Comparison of ENCODE assay signal across 27 mouse cellular contexts in the genomic region with DNA sequence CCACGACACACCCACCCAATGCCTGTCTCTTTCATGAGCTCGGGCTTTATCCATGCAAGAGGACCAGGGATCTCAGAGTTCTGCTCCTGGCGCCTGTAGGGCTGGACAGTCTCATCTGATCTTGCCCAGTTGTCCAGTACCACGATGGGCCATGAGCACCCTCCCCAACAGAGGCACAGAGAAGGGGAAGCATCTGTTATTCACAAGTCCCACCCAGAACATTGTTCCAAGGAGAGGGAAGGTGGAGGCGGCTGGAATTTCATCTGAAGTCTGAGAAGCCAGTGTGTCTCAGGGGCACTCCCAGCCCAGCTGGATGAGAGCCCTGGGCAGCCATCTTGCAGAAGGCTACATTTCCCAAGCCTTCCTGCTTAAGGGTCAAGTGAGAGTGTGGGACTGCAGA. TPM values are rescaled to one million over a fixed set of nuclear protein-coding genes. Genes with fewer than 3 reads are reported as not detected.
"Had no signal": no experiment of that assay in that cellular context is flagged by ENCODE, and none has a peak within 500 bp of the region (broad histone marks: within the 10 kb centered on the region; RNA-seq: fewer than 3 reads in every experiment).

No protein-coding gene starts in this region.

- H3K4me2 ChIP-seq: heart, embryonic 11.5 days; heart, embryonic 13.5 days; heart, embryonic 15.5 days; hindbrain, embryonic 12.5 days; hindbrain, embryonic 14.5 days; limb, embryonic 12.5 days; liver, embryonic 11.5 days; liver, embryonic 13.5 days; liver, embryonic 15.5 days had no signal

- H3K9me3 ChIP-seq: heart, embryonic 13.5 days; heart, embryonic 15.5 days; hindbrain, embryonic 10.5 days; hindbrain, embryonic 12.5 days; limb, embryonic 10.5 days; limb, embryonic 12.5 days; liver, embryonic 13.5 days; liver, embryonic 15.5 days had no signal

- H3K9ac ChIP-seq: heart, embryonic 13.5 days; heart, embryonic 15.5 days; hindbrain, embryonic 12.5 days; hindbrain, embryonic 14.5 days; limb, embryonic 12.5 days; liver, embryonic 13.5 days; liver, embryonic 15.5 days had no signal

- H3K36me3 ChIP-seq: heart, embryonic 13.5 days; heart, embryonic 15.5 days; hindbrain, embryonic 10.5 days; hindbrain, embryonic 12.5 days; limb, embryonic 10.5 days; limb, embryonic 12.5 days; liver, embryonic 13.5 days; liver, embryonic 15.5 days had no signal

- DNase-seq: gastrocnemius, postnatal 10 days; gastrocnemius, postnatal 25 days; heart, postnatal 14 days; heart, postnatal 4 days; kidney, adult 18-20 months; kidney, adult 8-10 months; kidney, postnatal 10 days; kidney, postnatal 25 days; kidney, postnatal 4 days; liver; liver, embryonic 13.5 days had no signal

- H3K27me3 ChIP-seq: heart, embryonic 13.5 days; heart, embryonic 15.5 days; hindbrain, embryonic 12.5 days; limb, embryonic 12.5 days; liver, embryonic 13.5 days; liver, embryonic 15.5 days had no signal

- H3K4me1 ChIP-seq: hindbrain, embryonic 10.5 days; limb, embryonic 10.5 days; liver, embryonic 13.5 days; liver, embryonic 15.5 days had no signal

- ATAC-seq: hindbrain, embryonic 16.5 days; inflammation-experienced regulatory T-cells, adult 6 months; intestine, embryonic 16.5 days had no signal

- H3K4me3 ChIP-seq: heart, embryonic 13.5 days; heart, embryonic 15.5 days; hindbrain, embryonic 10.5 days; hindbrain, embryonic 12.5 days; layer of hippocampus, adult 2 months; left cerebral cortex, adult 2 months; limb, embryonic 10.5 days; limb, embryonic 12.5 days; liver, embryonic 13.5 days; liver, embryonic 15.5 days had no signal

- H3K27ac ChIP-seq: heart, embryonic 13.5 days; hindbrain, embryonic 10.5 days; hindbrain, embryonic 12.5 days; hindbrain, embryonic 14.5 days; left cerebral cortex, adult 2 months; limb, embryonic 10.5 days; limb, embryonic 12.5 days; liver, embryonic 13.5 days; liver, embryonic 15.5 days had no signal

RNA-seq across cellular contexts. Expression of a gene that starts 21.0 kb away (rescaled TPM):
- total RNA-seq: granulocyte monocyte progenitor cell, adult 5-6 weeks had no signal
